Mouse (Mus musculus) splenic B cell, adult 2 months (primary cell): ENCODE data around the gene Tsen2.

Experiments used
- DNase-seq: peaks from one replicate; pipeline ENCODE4 v3.0.0-alpha.2; 2011; ENCODE audit warnings: low read depth, low spot score
- H3K27me3 ChIP-seq: 2 replicates; pipeline ENCODE4 v1.6.1; 2012; ENCODE audit warnings: mild to moderate bottlenecking, low read length, moderate library complexity, mixed read lengths; ENCODE audit not compliant: control insufficient read depth, poor library complexity, insufficient read depth, severe bottlenecking
- H3K36me3 ChIP-seq: 2 replicates; pipeline ENCODE4 v1.6.1; 2012; ENCODE audit warnings: mild to moderate bottlenecking, low read length, moderate library complexity, mixed read lengths; ENCODE audit not compliant: control insufficient read depth, poor library complexity, insufficient read depth, severe bottlenecking

Gene Tsen2

GRCm38 (mm10) chr6:115544442-115544970 lies at the start of gene Tsen2:
Tsen2 (plus strand) TSS chr6:115544664.
- H3K36me3 ChIP-seq = no peaks in the 10 kb centered on the region
- H3K27me3 ChIP-seq = no peaks in the 10 kb centered on the region
- DNase-seq = peak; percentile 96

DNA sequence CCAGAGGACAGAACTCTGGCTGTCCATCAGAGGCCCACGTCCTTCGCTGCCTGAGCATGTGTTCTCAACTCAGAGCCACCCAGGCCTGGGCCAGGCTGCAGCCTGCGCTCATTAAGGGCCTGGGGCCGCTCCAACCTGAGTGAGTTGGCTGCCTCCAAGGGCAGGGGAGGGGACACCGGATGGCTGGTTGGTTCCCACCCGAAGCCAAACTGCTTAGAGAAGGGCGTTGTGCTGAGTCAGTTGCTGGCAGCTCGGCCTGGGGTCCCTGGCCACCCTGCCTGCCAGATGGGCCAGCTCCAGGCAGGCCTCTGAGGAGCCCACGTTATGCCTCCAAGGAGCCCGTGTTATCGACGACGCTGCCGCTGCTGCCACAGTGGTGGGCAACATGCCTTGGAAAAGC lies 44.9 kb upstream of the Tsen2 start:
- no peak for DNase-seq
- Histone ChIP-seq H3K27me3 (no peaks in the 10 kb centered on the region), H3K36me3 (no peaks in the 10 kb centered on the region)

DNA sequence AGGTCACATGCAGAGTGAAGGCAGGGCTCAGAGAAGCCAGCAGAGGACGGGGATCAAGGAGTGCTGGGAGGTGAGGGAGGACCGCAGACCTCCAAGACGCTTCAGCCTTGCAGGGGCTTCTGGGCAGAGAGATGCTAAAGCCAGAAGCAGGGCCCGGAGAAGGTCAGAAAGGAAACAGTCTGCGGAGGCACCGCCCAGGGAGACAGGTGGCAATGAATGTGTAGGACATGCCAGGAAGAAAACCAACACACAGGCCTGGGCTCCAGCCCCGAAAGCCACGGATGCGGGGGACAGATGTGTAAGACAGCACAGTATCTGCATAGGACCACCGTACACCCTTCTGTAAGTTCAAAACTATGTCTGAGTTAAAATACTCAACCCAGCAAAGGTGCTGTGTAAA lies 44.2 kb upstream of the Tsen2 start:
- DNase-seq = no peak
- Histone ChIP-seq H3K36me3 (no peaks in the 10 kb centered on the region), H3K27me3 (no peaks in the 10 kb centered on the region)

- no peaks in the 10 kb centered on the region for H3K36me3 ChIP-seq
- DNase-seq = no peak
- H3K27me3 ChIP-seq = no peaks in the 10 kb centered on the region
Measured at GRCm38 (mm10) chr6:115501131-115501530, 43.3 kb upstream of the Tsen2 start.

GRCm38 (mm10) chr6:115503038-115503437 lies 41.4 kb upstream of the Tsen2 start:
- DNase-seq = no peak
- H3K27me3 ChIP-seq = no peaks in the 10 kb centered on the region
- no peaks in the 10 kb centered on the region for H3K36me3 ChIP-seq

GRCm38 (mm10) chr6:115503549-115504159 lies 40.8 kb upstream of the Tsen2 start:
- Histone ChIP-seq H3K27me3 (no peaks in the 10 kb centered on the region), H3K36me3 (no peaks in the 10 kb centered on the region)
- DNase-seq = no peak

DNA sequence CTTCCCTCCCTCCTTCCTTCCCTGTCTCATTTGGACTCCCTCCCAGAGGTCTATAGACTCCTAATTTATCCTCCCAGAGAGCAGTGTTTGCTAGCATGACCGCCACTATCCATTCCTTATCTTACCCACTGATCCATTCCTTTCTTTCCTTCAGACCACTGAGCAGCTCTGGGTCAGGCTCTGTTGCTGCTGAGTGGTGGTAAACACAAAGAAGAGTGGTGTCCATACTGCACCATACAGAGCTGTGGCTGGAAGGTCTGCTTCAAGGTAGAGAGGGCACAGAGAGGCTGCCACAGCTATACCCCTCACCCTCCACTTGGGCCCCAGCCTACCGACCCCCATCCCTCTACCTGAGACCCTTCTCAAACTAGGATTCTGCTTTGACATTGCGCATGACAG lies 40.3 kb upstream of the Tsen2 start:
- DNase-seq = no peak
- Histone ChIP-seq H3K36me3 (no peaks in the 10 kb centered on the region), H3K27me3 (no peaks in the 10 kb centered on the region)

GRCm38 (mm10) chr6:115504915-115505314 lies 39.5 kb upstream of the Tsen2 start:
- H3K36me3 ChIP-seq = no peaks in the 10 kb centered on the region
- no peaks in the 10 kb centered on the region for H3K27me3 ChIP-seq
- DNase-seq = no peak

- no peaks in the 10 kb centered on the region for H3K36me3 ChIP-seq
- no peaks in the 10 kb centered on the region for H3K27me3 ChIP-seq
- no peak for DNase-seq
Measured at GRCm38 (mm10) chr6:115506425-115506824, 38.0 kb upstream of the Tsen2 start.

DNA sequence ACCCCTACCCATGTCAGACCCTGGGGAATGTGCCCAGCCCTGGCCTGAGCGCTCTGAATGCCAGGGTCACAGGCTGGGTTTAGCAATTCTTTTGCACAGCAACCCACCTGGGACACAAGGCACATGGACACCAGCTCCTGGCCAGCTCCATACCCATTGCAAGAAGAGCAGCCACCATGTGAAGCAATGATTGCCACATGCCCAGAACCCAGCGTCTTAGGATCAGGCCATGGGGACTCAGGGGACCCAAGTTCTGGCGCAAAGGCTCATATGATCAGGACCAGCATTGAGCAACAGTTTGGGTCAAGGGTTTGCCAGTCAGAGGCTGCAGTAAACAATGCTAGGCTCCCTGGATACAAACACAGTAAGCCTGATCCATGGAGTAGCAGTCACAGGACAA lies 33.0 kb upstream of the Tsen2 start:
- no peak for DNase-seq
- no peaks in the 10 kb centered on the region for H3K36me3 ChIP-seq

DNA sequence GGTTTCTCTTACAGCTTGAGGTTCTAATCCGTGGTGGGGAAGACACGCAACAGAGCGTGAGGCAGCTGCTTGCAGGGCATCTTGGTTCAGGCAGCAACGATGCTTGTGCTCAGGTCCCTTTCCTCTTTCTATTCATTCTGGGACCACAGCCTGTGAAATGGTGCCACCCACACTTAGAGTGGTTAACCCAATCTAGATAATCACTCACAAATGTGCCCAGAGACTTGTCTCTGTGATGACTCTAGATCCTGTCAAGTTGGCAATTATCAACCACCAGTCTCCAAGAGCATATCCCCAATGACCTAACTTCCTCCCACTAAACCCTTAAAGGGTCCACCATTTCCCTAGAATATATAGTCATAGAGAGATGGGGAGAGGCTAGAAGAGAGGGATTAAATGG lies 31.3 kb upstream of the Tsen2 start:
- H3K36me3 ChIP-seq = no peaks in the 10 kb centered on the region
- DNase-seq = no peak
- H3K27me3 ChIP-seq = peaks cover 2% of the 10 kb centered on the region

More for the DNA sequence above, 33.0 kb upstream of the Tsen2 start:
- no peaks in the 10 kb centered on the region; the same call in 1 of the 2 replicates for H3K27me3 ChIP-seq

GRCm38 (mm10) chr6:115517904-115518303 lies 26.6 kb upstream of the Tsen2 start:
- DNase-seq = no peak
- H3K27me3 ChIP-seq = peaks cover 2% of the 10 kb centered on the region
- H3K36me3 ChIP-seq = no peaks in the 10 kb centered on the region

DNA sequence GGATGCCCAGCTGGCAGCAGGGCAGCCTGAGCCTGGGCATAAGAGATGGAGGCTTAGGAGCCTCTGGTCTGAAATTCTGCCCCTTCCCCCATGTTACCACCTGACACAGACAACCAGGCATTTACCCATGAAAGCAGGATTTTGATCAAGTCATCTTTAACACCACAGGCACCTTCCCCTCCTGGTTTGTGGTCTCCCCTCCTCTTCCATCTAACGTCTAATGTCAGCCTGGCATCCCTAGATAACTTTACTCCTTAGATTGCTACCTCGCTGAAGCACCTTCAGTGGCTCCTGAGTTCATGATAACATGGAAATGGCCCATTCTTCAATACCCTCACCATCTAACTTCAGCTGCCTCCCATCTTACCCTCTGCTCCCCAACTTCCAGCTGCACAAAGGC lies 26.1 kb upstream of the Tsen2 start:
- Histone ChIP-seq H3K27me3 (peaks cover 2% of the 10 kb centered on the region), H3K36me3 (no peaks in the 10 kb centered on the region)
- no peak for DNase-seq

DNA sequence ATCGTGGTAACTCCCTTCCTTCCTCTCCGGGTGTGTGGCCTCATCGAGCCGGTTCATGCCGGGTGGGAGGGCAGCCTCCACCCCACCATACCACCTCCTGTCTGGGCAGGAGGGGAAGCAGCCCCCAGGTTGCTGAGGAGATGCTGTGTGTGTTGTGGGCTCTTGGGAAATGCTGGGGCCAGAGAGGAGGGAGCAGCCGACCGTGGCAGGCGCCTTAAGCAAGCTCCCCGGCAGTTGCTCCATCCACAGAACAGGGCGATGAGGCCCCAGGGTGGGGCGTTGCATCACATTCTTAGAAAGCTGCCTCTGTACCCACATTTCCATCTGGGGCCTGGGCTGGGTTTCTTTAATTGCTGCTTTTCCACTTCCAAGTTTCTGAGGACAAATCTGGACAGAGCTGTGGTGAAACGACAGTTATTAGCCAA lies 25.2 kb upstream of the Tsen2 start:
- Histone ChIP-seq H3K36me3 (no peaks in the 10 kb centered on the region), H3K27me3 (peaks cover 2% of the 10 kb centered on the region)
- no peak for DNase-seq

GRCm38 (mm10) chr6:115521923-115522322 lies 22.5 kb upstream of the Tsen2 start:
- H3K27me3 ChIP-seq = peaks cover 2% of the 10 kb centered on the region; the same call in 1 of the 2 replicates
- DNase-seq = no peak
- H3K36me3 ChIP-seq = no peaks in the 10 kb centered on the region

DNA sequence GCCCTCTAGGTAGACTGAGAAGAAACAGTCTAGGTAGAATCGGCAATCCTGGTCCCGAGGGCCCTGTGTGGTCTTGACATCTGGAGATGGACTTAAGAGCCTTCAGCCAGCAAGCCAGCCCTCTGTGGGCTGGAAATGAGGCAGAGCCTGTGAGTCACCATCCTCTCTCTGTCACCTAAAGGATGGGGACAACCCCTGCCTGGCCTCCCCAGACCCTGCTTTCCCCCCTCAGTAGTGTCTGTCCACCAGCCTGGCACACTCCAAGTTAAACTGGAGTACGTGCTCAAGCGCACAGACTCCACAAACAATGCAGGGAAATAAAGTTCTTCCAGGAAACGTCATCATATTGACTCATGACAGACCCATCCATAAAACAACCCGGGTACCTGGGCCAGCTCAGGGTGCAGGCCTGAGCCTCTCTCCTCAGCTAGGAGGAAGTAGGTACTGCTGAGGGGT lies 21.7 kb upstream of the Tsen2 start:
- H3K36me3 ChIP-seq = no peaks in the 10 kb centered on the region
- H3K27me3 ChIP-seq = peaks cover under 1% of the 10 kb centered on the region; the same call in 1 of the 2 replicates
- DNase-seq = no peak
